In the genomic region with DNA sequence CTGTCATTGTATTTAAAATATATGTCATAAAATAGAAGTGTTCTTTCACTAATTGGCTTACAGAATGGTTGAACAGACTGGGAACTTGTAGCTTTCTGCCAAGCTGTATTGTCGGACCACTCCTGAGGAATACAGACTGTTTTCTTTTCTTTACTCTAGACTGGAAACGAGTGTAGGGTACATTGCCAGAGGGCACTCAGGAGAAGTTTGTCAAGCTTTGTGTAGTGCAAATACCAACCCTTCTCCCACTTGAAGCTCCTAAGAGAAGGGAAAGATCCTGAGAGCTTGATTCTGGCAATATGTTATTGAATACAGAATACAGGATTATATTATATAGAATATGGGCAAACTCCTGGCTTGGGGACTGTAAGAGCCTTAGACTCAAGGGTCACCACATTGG, we compare ENCODE assay signal across 25 mouse cellular contexts.
"Had no signal": no experiment of that assay in that cellular context is flagged by ENCODE, and none has a peak within 500 bp of the region (broad histone marks: within the 10 kb centered on the region; RNA-seq: fewer than 3 reads in every experiment).

No protein-coding gene starts in this region.

- H3K36me3 ChIP-seq: heart, embryonic 13.5 days; heart, embryonic 15.5 days; hindbrain, embryonic 13.5 days; hindbrain, embryonic 15.5 days; kidney, embryonic 15.5 days; limb, embryonic 13.5 days; limb, embryonic 15.5 days had no signal

- H3K4me3 ChIP-seq: heart, adult 2 months; heart, embryonic 13.5 days; heart, embryonic 15.5 days; hindbrain, embryonic 13.5 days; hindbrain, embryonic 15.5 days; kidney, embryonic 15.5 days; limb, embryonic 13.5 days; limb, embryonic 15.5 days had no signal

- H3K9ac ChIP-seq: heart, embryonic 13.5 days; heart, embryonic 15.5 days; hindbrain, embryonic 13.5 days; hindbrain, embryonic 15.5 days; kidney, embryonic 15.5 days; limb, embryonic 13.5 days; limb, embryonic 15.5 days had no signal

- ATAC-seq: hindbrain, postnatal 0 days; intestine, embryonic 16.5 days had no signal

- DNase-seq: gastrocnemius, postnatal 14 days; gastrocnemius, postnatal 36 days; heart, adult 11 months; heart, adult 2 months; heart, postnatal 14 days; heart, postnatal 36 days; kidney, adult 11 months; kidney, adult 2 months; kidney, adult 9 months; kidney, postnatal 14 days; kidney, postnatal 36 days; layer of hippocampus, adult 9-11 months; layer of hippocampus, postnatal 36 days; left cerebral cortex, postnatal 4 days had no signal

- H3K27ac ChIP-seq: heart, adult 2 months; heart, embryonic 13.5 days; heart, embryonic 15.5 days; hindbrain, embryonic 13.5 days; hindbrain, embryonic 15.5 days; hindbrain, postnatal 0 days; kidney, embryonic 15.5 days; kidney, postnatal 0 days; limb, embryonic 13.5 days; limb, embryonic 15.5 days had no signal

- H3K4me2 ChIP-seq: heart, embryonic 11.5 days; heart, embryonic 13.5 days; heart, embryonic 15.5 days; hindbrain, embryonic 13.5 days; hindbrain, embryonic 15.5 days; kidney, embryonic 15.5 days; limb, embryonic 13.5 days; limb, embryonic 15.5 days had no signal

- H3K27me3 ChIP-seq: heart, embryonic 13.5 days; heart, embryonic 15.5 days; hindbrain, embryonic 13.5 days; hindbrain, embryonic 15.5 days; kidney, embryonic 15.5 days; limb, embryonic 13.5 days; limb, embryonic 15.5 days had no signal

- H3K9me3 ChIP-seq: heart, embryonic 13.5 days; heart, embryonic 15.5 days; hindbrain, embryonic 13.5 days; hindbrain, embryonic 15.5 days; kidney, embryonic 15.5 days; limb, embryonic 13.5 days; limb, embryonic 15.5 days had no signal

- H3K4me1 ChIP-seq: heart, embryonic 13.5 days; heart, embryonic 15.5 days; hindbrain, embryonic 13.5 days; hindbrain, embryonic 15.5 days; limb, embryonic 13.5 days; limb, embryonic 15.5 days had no signal
